Mouse (Mus musculus): ENCODE measurements around the gene Ypel2.

The Ypel2 gene

GRCm38 (mm10) chr11:86929531-86929930 is 64.0 kb downstream of the Ypel2 start:
- DNase-seq, result no peak

- DNase-seq, result no peak
Measured at GRCm38 (mm10) chr11:86925085-86925638, 68.3 kb downstream of the Ypel2 start.

DNA sequence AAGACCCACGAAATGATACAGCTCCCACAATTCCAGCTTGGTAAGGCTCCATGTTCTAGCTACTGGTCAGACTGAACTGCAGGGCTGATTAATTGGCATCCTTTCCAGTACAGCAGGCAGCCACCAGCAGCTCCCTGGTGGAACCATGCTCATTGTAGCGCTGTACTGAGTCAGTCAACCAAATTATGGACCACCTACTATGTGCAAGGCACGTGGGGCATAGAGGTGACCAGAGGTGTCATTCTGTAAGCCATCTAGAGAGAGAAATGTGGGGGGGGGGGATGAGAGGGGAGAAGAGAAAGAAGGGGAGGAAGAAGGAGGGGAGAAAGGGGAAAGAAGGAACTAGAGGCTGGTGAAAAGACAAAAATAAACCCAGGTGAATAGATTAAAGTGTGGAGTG is 68.9 kb downstream of the Ypel2 start:
- DNase-seq, result no peak

GRCm38 (mm10) chr11:86923654-86924053 is 69.9 kb downstream of the Ypel2 start:
- DNase-seq, result peak in 1 of 2 experiments; percentile 16

DNA sequence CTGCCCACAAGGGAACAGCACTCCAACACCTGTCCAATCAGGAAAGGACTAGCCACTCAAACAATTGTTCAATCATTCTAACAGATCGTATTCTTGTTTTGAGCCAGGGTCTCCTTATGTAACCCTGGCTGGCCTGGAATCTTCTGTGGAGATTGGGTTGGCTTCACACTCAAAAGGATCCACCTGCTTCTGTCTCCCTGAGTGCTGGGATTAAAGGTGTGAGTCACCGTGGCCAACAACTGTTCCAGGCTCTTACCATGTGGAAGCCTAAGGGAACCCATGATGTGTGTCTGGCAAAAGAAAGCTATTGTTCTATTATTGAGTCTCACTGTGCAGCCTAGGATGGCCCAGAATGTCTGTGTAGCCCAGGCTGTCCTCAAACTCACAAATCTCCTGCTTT is 71.5 kb downstream of the Ypel2 start:
- no peak for DNase-seq

DNA sequence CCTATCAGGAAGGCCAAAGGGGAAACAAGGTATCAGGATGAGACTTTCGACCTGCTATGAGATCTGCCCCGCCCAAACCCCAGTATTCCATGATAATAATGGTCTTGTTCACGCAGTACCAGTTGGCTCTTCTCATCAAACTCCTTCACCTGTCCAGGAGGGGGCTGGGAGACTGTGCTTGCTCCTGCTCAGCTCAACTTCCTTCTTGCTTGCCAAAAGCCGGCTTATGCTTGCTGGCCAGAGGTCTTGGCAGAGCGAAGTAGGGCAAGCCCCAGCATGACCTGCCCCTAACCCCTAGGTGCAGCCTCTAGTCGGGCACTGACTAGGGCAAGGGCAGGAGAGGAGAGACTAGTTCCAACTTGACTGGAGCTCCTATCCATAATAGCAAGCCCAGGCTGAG is 72.2 kb downstream of the Ypel2 start:
- DNase-seq, result peak in 1 of 2 experiments; percentile 25

DNA sequence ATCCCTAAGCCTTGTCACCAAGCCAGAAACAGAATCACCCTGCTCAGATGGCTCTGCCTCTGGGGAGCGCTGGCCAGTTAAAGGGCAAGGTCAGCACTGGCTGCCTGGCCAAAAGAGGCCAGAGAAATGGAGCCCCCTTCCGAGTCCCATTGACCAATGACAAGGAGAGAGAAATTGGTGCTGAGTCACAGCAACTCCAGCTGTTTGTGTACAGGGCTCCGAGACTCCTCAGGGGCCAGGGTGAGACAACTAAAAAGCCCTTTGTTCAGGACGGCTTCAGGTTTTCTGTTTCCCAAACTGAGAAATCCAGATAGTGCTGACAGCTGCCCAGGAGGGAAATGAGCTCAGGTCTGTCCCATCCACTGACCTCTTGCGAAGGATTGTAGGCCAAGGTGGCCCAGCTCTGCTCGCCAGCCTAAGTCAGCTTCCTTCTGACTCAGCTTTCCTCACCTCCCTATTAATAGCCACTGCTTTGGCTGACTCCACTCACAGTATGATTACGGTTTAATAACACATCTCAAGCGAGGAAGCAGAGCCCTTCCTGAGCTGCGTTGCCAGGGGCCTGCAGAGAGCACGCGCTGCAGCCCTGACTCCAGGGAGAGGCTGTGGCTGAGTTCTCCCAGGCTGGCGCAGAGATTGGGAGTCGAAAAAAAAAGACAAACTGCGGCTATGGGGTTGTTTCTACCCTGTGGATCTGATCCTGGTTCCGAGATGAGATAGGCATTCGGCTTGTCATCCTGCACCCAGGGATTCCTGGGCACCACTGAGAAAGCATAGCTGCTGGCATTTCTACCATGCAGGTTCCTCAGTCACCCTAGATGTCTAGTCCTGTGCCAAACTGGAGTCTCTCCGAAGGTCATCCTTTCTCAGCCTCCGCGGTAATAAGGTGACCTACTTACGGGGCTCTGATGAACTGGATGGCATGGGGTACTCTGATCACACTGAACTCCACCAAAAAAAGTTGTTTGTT is 73.1 kb downstream of the Ypel2 start:
- DNase-seq, result peak; percentile 43 to 58

GRCm38 (mm10) chr11:86919468-86919867 is 74.0 kb downstream of the Ypel2 start:
- DNase-seq, result no peak

DNA sequence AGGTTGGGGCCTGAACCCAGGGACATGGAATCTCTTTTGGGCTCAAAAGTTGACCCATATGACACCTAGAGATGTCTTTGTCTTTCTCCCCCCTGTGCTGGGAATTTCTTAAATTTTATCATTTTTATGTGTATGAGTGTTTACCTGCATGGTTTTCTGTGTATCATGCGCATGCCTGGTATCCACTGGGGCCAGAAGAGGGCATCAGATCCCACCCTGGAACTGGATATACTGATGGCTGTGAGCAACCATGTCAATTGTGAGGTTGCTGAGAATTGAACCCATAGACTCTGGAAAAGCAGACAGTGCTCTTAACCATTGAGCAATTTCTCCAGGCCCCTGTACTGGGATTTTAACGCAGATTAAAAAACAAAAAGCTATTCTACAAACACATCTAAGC is 76.0 kb downstream of the Ypel2 start:
- DNase-seq, result no peak

- no peak for DNase-seq
Measured at GRCm38 (mm10) chr11:86916596-86917249, 76.8 kb downstream of the Ypel2 start.

- DNase-seq, result no peak
Measured at GRCm38 (mm10) chr11:86914329-86914728, 79.2 kb downstream of the Ypel2 start.

DNA sequence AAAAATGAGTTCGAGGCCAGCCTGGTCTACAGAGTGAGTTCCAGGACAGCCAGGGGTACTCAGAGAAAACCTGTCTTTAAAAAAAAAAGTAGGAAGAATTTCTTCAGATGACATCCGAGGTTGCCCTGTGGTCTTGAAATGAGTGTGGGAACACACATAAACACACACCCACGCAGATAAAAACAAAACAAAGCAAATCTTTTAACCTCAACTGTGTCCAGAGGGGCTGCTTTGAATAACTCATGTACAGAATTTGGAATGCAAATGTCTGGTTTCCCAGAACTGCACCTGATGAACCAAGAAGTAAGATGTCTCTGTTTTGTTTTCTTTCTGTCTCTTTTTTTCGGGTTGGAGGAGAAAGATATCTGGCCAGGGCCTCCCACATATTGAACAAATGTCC is 83.3 kb downstream of the Ypel2 start:
- DNase-seq, result no peak

DNA sequence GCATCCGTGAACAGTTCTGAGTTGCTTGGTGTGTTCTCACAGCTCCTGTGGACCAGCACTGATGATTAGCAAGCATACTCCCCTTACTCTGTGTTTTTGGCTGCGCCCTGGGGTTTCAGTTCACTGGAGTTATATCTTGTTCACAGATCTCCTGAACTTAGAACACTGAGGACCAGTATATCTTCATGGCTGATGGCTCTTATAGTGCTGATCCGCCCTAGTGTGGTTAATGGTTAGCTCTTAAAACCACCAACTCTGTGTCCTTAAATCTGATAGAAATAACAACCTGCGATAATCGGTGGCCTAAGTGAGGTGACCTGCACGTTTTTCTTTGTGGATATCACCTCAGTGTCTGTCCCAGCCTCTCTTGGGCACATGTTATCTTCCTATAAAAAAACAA is 84.5 kb downstream of the Ypel2 start:
- DNase-seq, result peak in 1 of 2 experiments; percentile 15

DNA sequence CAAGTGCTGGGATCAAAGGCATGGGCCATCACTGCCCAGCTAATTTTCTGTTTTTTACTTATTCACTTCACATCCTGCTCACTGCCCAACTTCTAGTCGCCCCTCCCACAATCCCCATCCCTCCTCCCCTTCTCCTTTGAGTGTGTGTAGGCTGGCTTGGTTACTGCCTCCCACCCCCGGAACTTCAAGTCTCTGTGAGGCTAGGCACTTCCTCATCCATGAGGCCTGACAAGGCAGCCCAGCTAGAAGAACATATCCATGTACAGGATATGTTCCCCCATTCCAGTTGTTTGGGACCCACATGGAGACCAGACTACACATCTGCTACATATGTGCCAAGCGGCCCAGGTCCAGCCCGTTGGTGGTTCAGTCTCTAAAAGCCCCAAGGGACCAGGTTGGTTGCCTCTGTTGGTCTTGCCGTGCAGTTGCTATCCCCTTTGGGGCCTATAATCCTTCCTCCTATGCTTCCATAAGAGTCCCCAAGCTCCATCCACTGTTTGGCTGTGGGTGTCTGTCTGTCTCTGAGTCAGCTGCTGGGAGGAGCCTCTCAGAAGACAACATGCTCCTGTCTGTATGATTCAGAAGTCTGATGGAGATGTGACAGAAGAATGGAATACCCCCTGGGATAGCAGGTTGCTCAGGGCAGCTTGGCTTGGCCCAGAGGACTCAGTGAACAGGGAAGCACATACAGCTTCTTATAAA is 85.5 kb downstream of the Ypel2 start:
- no peak for DNase-seq

- DNase-seq, result no peak
Measured at GRCm38 (mm10) chr11:86906767-86907662, 86.5 kb downstream of the Ypel2 start.

- peak in 1 of 2 experiments; percentile 19 for DNase-seq
Measured at GRCm38 (mm10) chr11:86906257-86906656, 87.2 kb downstream of the Ypel2 start.

DNA sequence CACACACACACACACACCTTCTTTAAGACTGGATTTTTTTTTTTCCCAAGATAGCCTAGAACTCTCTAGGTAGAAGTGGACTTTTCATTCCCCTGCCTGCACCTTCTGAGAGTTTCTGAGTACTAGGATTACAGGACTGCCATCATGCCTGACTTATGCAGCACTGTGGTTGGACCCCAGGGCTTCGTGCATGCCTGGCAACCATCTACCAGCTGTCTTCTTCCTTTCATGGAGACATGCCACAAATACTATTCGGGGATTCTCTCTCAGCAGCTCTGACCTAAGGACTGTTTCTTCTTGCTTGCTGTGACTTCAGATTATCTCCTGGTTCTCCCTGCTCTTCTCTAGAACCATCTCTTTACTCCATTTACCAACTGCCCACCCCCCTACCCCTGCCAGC is 88.2 kb downstream of the Ypel2 start:
- no peak for DNase-seq

DNA sequence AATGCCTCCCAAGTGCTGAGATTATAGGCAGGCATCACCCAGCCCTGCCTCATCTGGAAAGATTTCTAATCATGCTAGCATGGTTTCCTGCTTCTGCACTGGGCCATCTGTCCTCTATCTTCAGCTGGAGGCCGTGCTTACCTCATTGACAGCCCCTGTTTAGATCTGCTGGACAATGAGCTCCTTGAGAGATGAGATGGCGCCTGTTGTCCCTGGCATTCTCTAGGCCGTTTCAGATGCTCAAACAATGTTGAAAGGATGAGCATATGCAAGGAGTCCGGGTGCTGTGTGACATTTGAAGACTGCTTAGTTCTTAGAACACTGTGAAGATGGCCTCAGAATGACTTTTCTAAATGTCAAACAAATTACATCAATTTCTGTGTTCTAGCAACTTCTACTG is 88.8 kb downstream of the Ypel2 start:
- DNase-seq, result no peak

GRCm38 (mm10) chr11:86898367-86898766 is 95.1 kb downstream of the Ypel2 start:
- DNase-seq, result no peak

- no peak for DNase-seq
Measured at GRCm38 (mm10) chr11:86895567-86895966, 97.9 kb downstream of the Ypel2 start.

DNA sequence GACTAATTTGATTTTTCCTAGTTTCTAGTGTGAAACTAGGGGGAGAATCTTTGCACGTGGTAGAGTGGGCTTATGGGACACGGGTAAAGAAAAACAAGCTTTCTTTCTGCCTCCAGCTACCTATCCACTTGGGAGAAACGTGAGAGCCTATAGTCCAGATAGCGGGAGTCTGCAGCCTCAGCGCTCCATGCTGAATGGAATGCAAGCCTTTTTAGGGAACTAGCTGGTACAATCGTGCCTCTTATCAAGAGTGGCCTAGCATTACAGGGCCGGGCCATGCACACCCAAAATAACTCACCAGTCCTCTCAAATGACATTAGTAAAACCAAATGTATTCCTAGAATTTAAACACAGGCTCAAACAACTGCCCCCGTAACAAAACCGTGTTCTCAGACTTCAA is 98.4 kb downstream of the Ypel2 start:
- DNase-seq, result no peak

DNA sequence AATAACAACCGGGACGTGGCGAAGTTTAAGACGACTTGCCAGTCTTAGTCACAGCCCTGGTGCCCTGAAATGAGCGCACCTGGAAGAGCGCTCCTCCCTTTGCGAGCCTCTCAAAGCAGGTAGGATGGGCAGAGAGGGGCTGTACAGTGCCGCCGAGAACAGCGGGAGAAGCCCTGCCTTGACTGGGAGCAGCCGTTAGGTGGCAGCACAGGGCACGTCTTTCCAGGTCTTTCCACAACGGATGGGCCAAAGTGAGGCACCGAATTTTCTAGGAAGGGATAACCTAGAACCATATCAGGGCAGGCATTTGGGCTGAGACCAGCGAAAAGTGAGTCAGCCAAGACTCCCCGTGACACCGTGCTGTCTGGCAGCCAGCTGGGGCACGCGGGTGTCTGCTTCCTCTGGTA is 99.3 kb downstream of the Ypel2 start:
- DNase-seq, result peak; percentile 77 to 91
